ENCODE assay signal across 9 mouse cellular contexts in the genomic region with DNA sequence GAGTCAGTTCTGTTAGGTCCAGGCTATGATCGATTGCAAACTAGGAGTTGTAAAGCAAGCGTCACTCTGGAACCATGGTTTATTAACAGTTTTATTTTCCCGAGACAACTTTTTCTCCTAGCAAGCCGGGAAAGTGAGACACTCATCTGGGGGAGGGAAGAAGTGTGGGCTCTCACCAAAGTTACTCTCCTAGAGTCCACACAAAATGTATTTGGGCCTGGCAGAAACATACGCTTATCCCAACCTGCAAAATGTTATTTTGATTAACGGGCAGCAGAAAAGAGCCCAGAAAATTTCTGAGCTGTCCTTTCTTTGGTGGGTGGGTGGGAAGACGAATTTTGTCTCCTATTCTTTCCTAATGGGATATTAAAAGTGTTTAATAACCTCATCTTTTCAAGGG.
DNase-seq lines count a peak whose midpoint lies in the region; ATAC-seq and TF ChIP-seq lines count a peak whose summit lies in the region.
"Had no signal": no experiment of that assay in that cellular context is flagged by ENCODE, and none has a peak within 500 bp of the region (broad histone marks: within the 10 kb centered on the region; RNA-seq: fewer than 3 reads in every experiment).

No protein-coding gene starts in this region.

- WGBS in heart, embryonic 16.5 days, result 79% methylated on average over 7 of the region's 7 CpGs
- 70% methylated on average over 7 of the region's 7 CpGs for WGBS in hindbrain, embryonic 10.5 days
- 80% methylated on average over 7 of the region's 7 CpGs for WGBS in midbrain, embryonic 11.5 days

- peak overlapping the region; percentile 85 for H3K4me2 ChIP-seq in heart, embryonic 16.5 days (ENCODE audit: low read depth, low read length)
- H3K4me2 ChIP-seq in midbrain, embryonic 11.5 days, result peak overlapping the region; percentile 58

- TF ChIP-seq POLR2A in cortical plate, adult 2 months (IDR thresholded peaks at IDR 0.05; ENCODE audit: extremely low read depth, insufficient read depth, low read length), result no peak

- ATAC-seq in heart, embryonic 16.5 days (replicated peaks; ENCODE audit: extremely low read depth, insufficient read depth, low FRiP score), result no peak
- ATAC-seq in midbrain, embryonic 11.5 days (ENCODE audit: low FRiP score), result no peak

- no peaks in the 10 kb centered on the region for H3K36me3 ChIP-seq in heart, embryonic 16.5 days (ENCODE audit: control insufficient read depth, insufficient read depth)
- no peaks in the 10 kb centered on the region for H3K36me3 ChIP-seq in hindbrain, embryonic 10.5 days
- H3K36me3 ChIP-seq in midbrain, embryonic 11.5 days (ENCODE audit: control insufficient read depth, insufficient read depth, low read length), result no peaks in the 10 kb centered on the region

- H3K9me3 ChIP-seq in heart, embryonic 16.5 days (replicated peaks; ENCODE audit: control insufficient read depth, low read length), result no peaks in the 10 kb centered on the region
- no peaks in the 10 kb centered on the region for H3K9me3 ChIP-seq in hindbrain, embryonic 10.5 days
- no peaks in the 10 kb centered on the region for H3K9me3 ChIP-seq in midbrain, embryonic 11.5 days (ENCODE audit: control insufficient read depth, low read length)

- H3K27me3 ChIP-seq in heart, embryonic 16.5 days (ENCODE audit: control insufficient read depth, insufficient read depth, low read length), result no peaks in the 10 kb centered on the region
- H3K27me3 ChIP-seq in hindbrain, embryonic 10.5 days (ENCODE audit: insufficient read depth, poor library complexity, severe bottlenecking), result peaks cover 22% of the 10 kb centered on the region; the same call in 1 of the 2 replicates
- H3K27me3 ChIP-seq in midbrain, embryonic 11.5 days (ENCODE audit: control insufficient read depth, insufficient read depth, low read length), result no peaks in the 10 kb centered on the region

- no peak overlapping the region for H3K9ac ChIP-seq in heart, embryonic 16.5 days (ENCODE audit: low read length)
- H3K9ac ChIP-seq in midbrain, embryonic 11.5 days (ENCODE audit: low read length), result peak overlapping the region; percentile 70

- peaks cover 10% of the 10 kb centered on the region for H3K4me1 ChIP-seq in heart, embryonic 16.5 days (ENCODE audit: control insufficient read depth, insufficient read depth, low read length)
- no peaks in the 10 kb centered on the region for H3K4me1 ChIP-seq in cortical plate, adult 2 months (ENCODE audit: control insufficient read depth, insufficient read depth, low read length)
- H3K4me1 ChIP-seq in hindbrain, embryonic 10.5 days (replicated peaks), result peaks cover 9% of the 10 kb centered on the region
- no peaks in the 10 kb centered on the region for H3K4me1 ChIP-seq in midbrain, embryonic 11.5 days (ENCODE audit: control insufficient read depth, insufficient read depth, low read length)

- no peak overlapping the region for H3K27ac ChIP-seq in heart, embryonic 16.5 days (ENCODE audit: low read length)
- no peak overlapping the region for H3K27ac ChIP-seq in cortical plate, adult 2 months (ENCODE audit: insufficient read depth, low read length)
- peak overlapping the region; percentile 86; the same call in 1 of the 2 replicates for H3K27ac ChIP-seq in hindbrain, embryonic 10.5 days
- H3K27ac ChIP-seq in midbrain, embryonic 11.5 days (ENCODE audit: low read depth, low read length), result no peak overlapping the region

- peak overlapping the region; percentile 63 for H3K4me3 ChIP-seq in heart, embryonic 16.5 days (ENCODE audit: low read length)
- peak overlapping the region; percentile 38; the same call in 1 of the 2 replicates for H3K4me3 ChIP-seq in cortical plate, adult 2 months (ENCODE audit: insufficient read depth, low read length)
- H3K4me3 ChIP-seq in hindbrain, embryonic 10.5 days, result peak overlapping the region; percentile 57
- no peak overlapping the region for H3K4me3 ChIP-seq in midbrain, embryonic 11.5 days (ENCODE audit: low read depth, low read length)

- intact Hi-C loops in heart, postnatal 36 days (cut with DNase I), result no loop called here

- no peak for TF ChIP-seq CTCF in cortical plate, adult 2 months (IDR thresholded peaks at IDR 0.05; ENCODE audit: extremely low read depth, insufficient read depth, low read length)

- no peak for DNase-seq in heart, postnatal 36 days
- DNase-seq in hindbrain, embryonic 10.5 days (ENCODE audit: low spot score), result no peak
- DNase-seq in midbrain, embryonic 11.5 days (ENCODE audit: low spot score, missing footprints), result peak; percentile 88
- no peak for DNase-seq in urinary bladder, postnatal 4 days (ENCODE audit: low spot score in 2 of 2)
- no peak for DNase-seq in frontal cortex, postnatal 25 days (ENCODE audit: low spot score in 2 of 2)
- no peak for DNase-seq in lung, adult 18-20 months
- DNase-seq: kidney, adult 18-20 months had no signal
